Mouse (Mus musculus) embryonic fibroblast, embryonic 13.5 days (primary cell): Measurements from ENCODE around the gene Nbea.

Experiments
- CTCF ChIP-seq: IDR thresholded peaks from 2 replicates; pipeline ENCODE4 v1.5.1; 2011; ENCODE audit warnings: mild to moderate bottlenecking, control low read depth, low read length, moderate library complexity, borderline replicate concordance; ENCODE audit not compliant: insufficient read depth
- POLR2A ChIP-seq: IDR thresholded peaks from 2 replicates; pipeline ENCODE4 v1.6.1; 2011; ENCODE audit warnings: low read depth, mild to moderate bottlenecking, control low read depth, low read length, moderate library complexity

DNA sequence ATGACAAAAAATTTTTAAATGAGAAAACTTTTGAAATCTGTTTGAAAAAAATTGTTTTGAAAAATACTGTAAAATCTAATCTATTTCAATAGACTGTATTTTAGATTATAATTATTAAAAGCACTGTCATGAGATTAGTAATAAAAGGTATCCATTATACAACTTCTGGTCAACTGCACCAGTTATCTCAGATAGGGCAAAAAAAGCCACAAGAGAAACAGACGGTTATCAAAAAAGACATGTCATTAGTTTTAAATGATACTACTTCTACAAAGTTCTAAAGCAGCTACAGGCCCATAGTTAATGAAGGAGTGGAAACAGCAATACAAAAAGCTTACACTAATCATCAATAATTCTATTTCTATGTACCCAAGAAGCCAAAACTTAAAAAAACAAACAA is 144.0 kb downstream of the Nbea start:
- no peak for TF ChIP-seq CTCF
- TF ChIP-seq POLR2A: no peak
